Mouse (Mus musculus): ENCODE results near the gene D630023F18Rik. TPM values are rescaled to one million over a fixed set of nuclear protein-coding genes. Genes with fewer than 3 reads are reported as not detected.
A peak's percentile ranks its signal among the peaks of the same experiment; 100 is the strongest.

Gene D630023F18Rik
- polyA plus RNA-seq, 1 experiment from 2014 or later, result not detected

GRCm38 (mm10) chr1:65113536-65114172 is 9.4 kb downstream of the D630023F18Rik start:
- Histone ChIP-seq H3K27me3 (replicated peaks; ENCODE audit: insufficient read depth, low read length) (no peaks in the 10 kb centered on the region), H3K4me3 (ENCODE audit: low read depth, low read length) (no peak overlapping the region), H3K4me2 (replicated peaks; ENCODE audit: low read depth, low read length) (no peak overlapping the region), H3K27ac (ENCODE audit: low read length) (0 out of 2 replicates have a peak overlapping the region, but pooled peaks have one; percentile 6), H3K9ac (replicated peaks; ENCODE audit: low read depth) (no peak overlapping the region), H3K9me3 (ENCODE audit: low read length) (no peaks in the 10 kb centered on the region), H3K4me1 (ENCODE audit: insufficient read depth, low read depth, low read length) (peaks cover 3% of the 10 kb centered on the region; the same call in 1 of the 2 replicates), H3K36me3 (ENCODE audit: insufficient read depth, low read length) (no peaks in the 10 kb centered on the region)
- WGBS, result 77% methylated on average over 5 of the region's 5 CpGs
- TF ChIP-seq CTCF (IDR thresholded peaks at IDR 0.05) (no peak), EP300 (IDR thresholded peaks at IDR 0.05) (no peak)
- DNase-seq (ENCODE audit: low spot score), result peak; percentile 92
- ATAC-seq, result peak; percentile 89

- peak; percentile 52 for DNase-seq (ENCODE audit: low spot score)
- peak overlapping the region; percentile 8; the same call in 1 of the 2 replicates for H3K4me3 ChIP-seq (ENCODE audit: low read depth, low read length)
- ATAC-seq, result peak; percentile 47
- H3K9me3 ChIP-seq (ENCODE audit: low read length), result no peaks in the 10 kb centered on the region
- H3K4me1 ChIP-seq (ENCODE audit: insufficient read depth, low read depth, low read length), result peaks cover 3% of the 10 kb centered on the region; the same call in 1 of the 2 replicates
- WGBS, result 49% methylated on average over 14 of the region's 14 CpGs
- peak overlapping the region; percentile 31 for H3K4me2 ChIP-seq (replicated peaks; ENCODE audit: low read depth, low read length)
- H3K9ac ChIP-seq (replicated peaks; ENCODE audit: low read depth), result no peak overlapping the region
- no peak for TF ChIP-seq EP300 (IDR thresholded peaks at IDR 0.05)
- no peak for TF ChIP-seq CTCF (IDR thresholded peaks at IDR 0.05)
- peak overlapping the region; percentile 20 for H3K27ac ChIP-seq (ENCODE audit: low read length)
- H3K27me3 ChIP-seq (replicated peaks; ENCODE audit: insufficient read depth, low read length), result no peaks in the 10 kb centered on the region
- H3K36me3 ChIP-seq (ENCODE audit: insufficient read depth, low read length), result no peaks in the 10 kb centered on the region
These were observed 10.2 kb downstream of the D630023F18Rik start for GRCm38 (mm10) chr1:65112807-65113196.

GRCm38 (mm10) chr1:65112031-65112806 is 10.8 kb downstream of the D630023F18Rik start:
- Histone ChIP-seq H3K4me3 (ENCODE audit: low read depth, low read length) (peak overlapping the region; percentile 8; the same call in 1 of the 2 replicates), H3K4me1 (ENCODE audit: insufficient read depth, low read depth, low read length) (peaks cover 3% of the 10 kb centered on the region; the same call in 1 of the 2 replicates), H3K9me3 (ENCODE audit: low read length) (no peaks in the 10 kb centered on the region), H3K27ac (ENCODE audit: low read length) (peak overlapping the region; percentile 20; the same call in 1 of the 2 replicates), H3K9ac (replicated peaks; ENCODE audit: low read depth) (no peak overlapping the region), H3K4me2 (replicated peaks; ENCODE audit: low read depth, low read length) (peak overlapping the region; percentile 31), H3K36me3 (ENCODE audit: insufficient read depth, low read length) (no peaks in the 10 kb centered on the region), H3K27me3 (replicated peaks; ENCODE audit: insufficient read depth, low read length) (no peaks in the 10 kb centered on the region)
- DNase-seq (ENCODE audit: low spot score) (peak; percentile 88), ATAC-seq (peak; percentile 72)
- 8% methylated on average over 8 of the region's 8 CpGs for WGBS
- TF ChIP-seq CTCF (IDR thresholded peaks at IDR 0.05) (peak; percentile 90), EP300 (IDR thresholded peaks at IDR 0.05) (peak; percentile 37; the same call in 1 of the 2 replicates)

DNA sequence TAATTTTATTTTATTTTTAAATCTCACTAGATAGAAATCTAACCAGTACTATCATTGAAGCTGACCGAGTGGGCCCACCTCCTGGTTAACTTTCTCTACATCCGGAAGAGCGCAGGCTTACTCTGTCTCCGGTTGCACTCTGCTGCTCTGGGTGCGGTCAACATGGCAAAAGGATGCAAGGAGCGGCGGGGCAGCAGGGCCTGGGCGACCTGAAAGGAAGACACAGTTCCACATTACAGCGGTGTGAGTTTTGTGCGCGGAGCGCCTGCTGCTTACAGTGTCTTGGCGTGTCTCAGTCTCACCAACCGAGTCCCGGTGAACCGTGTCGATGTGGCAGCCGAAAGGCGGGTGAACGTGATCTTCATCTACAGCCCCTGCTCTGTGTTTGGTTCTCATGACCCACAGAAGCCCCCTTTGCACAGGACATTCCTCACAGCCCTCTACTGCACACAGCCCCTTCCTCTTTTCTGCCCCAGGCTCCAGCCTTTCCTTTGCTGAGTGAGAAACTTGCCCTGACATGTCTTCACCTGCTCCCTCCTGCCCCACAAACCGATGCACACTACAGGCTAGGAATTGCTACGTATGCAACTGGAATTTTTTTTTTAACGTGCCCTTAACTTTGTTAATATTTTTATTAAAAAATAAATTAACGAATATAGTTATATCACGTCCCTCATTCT is 13.1 kb downstream of the D630023F18Rik start:
- no peaks in the 10 kb centered on the region for H3K9me3 ChIP-seq (ENCODE audit: low read length)
- ATAC-seq, result no peak

GRCm38 (mm10) chr1:65109196-65109595 is 13.8 kb downstream of the D630023F18Rik start:
- H3K27ac ChIP-seq (ENCODE audit: low read length), result no peak overlapping the region
- ATAC-seq, result no peak
- no peak overlapping the region for H3K4me2 ChIP-seq (replicated peaks; ENCODE audit: low read depth, low read length)
- no peaks in the 10 kb centered on the region for H3K9me3 ChIP-seq (ENCODE audit: low read length)
- H3K36me3 ChIP-seq (ENCODE audit: insufficient read depth, low read length), result no peaks in the 10 kb centered on the region
- no peak overlapping the region for H3K4me3 ChIP-seq (ENCODE audit: low read depth, low read length)
- peaks cover 3% of the 10 kb centered on the region; the same call in 1 of the 2 replicates for H3K4me1 ChIP-seq (ENCODE audit: insufficient read depth, low read depth, low read length)
- H3K27me3 ChIP-seq (replicated peaks; ENCODE audit: insufficient read depth, low read length), result no peaks in the 10 kb centered on the region
- H3K9ac ChIP-seq (replicated peaks; ENCODE audit: low read depth), result no peak overlapping the region
- DNase-seq (ENCODE audit: low spot score), result no peak
- TF ChIP-seq EP300 (IDR thresholded peaks at IDR 0.05) (no peak), CTCF (IDR thresholded peaks at IDR 0.05) (no peak)
- WGBS, result 86% methylated on average over 8 of the region's 8 CpGs

More for the DNA sequence above, 13.1 kb downstream of the D630023F18Rik start:
- Histone ChIP-seq H3K27ac (ENCODE audit: low read length) (no peak overlapping the region), H3K4me3 (ENCODE audit: low read depth, low read length) (no peak overlapping the region), H3K4me2 (replicated peaks; ENCODE audit: low read depth, low read length) (no peak overlapping the region), H3K4me1 (ENCODE audit: insufficient read depth, low read depth, low read length) (peaks cover 3% of the 10 kb centered on the region; the same call in 1 of the 2 replicates), H3K36me3 (ENCODE audit: insufficient read depth, low read length) (no peaks in the 10 kb centered on the region), H3K27me3 (replicated peaks; ENCODE audit: insufficient read depth, low read length) (no peaks in the 10 kb centered on the region), H3K9ac (replicated peaks; ENCODE audit: low read depth) (no peak overlapping the region)
- WGBS, result 67% methylated on average over 25 of the region's 25 CpGs
- DNase-seq (ENCODE audit: low spot score), result no peak
- TF ChIP-seq CTCF (IDR thresholded peaks at IDR 0.05), result no peak
- TF ChIP-seq EP300 (IDR thresholded peaks at IDR 0.05), result no peak
